Mouse (Mus musculus) spleen, adult 2 months (tissue): ENCODE results near the gene Gm21985.

Experiments
- CTCF ChIP-seq: fragments of 200-500 bp; IDR thresholded peaks from 2 replicates; pipeline ENCODE4 v1.5.1; 2011; ENCODE audit warnings: mild to moderate bottlenecking, inconsistent platforms; ENCODE audit not compliant: insufficient read depth, insufficient read length, insufficient replicate concordance; ENCODE audit errors: extremely low read depth
- POLR2A ChIP-seq: fragments of 200-500 bp; IDR thresholded peaks from 2 replicates; pipeline ENCODE4 v1.6.1; 2011; ENCODE audit warnings: low read depth, low read length, inconsistent platforms

- TF ChIP-seq CTCF (no peak), POLR2A (no peak)
Measured at GRCm38 (mm10) chr2:112348246-112348645, 82.1 kb downstream of the Gm21985 start.
